Mouse (Mus musculus): Measurements from ENCODE around the gene Atxn3. TPM values are rescaled to one million over a fixed set of nuclear protein-coding genes. Genes with fewer than 3 reads are reported as not detected.

Atxn3 gene
- polyA plus RNA-seq (2012; rRNA removed), result 0.57 and 0.69 TPM in 2 replicates

DNA sequence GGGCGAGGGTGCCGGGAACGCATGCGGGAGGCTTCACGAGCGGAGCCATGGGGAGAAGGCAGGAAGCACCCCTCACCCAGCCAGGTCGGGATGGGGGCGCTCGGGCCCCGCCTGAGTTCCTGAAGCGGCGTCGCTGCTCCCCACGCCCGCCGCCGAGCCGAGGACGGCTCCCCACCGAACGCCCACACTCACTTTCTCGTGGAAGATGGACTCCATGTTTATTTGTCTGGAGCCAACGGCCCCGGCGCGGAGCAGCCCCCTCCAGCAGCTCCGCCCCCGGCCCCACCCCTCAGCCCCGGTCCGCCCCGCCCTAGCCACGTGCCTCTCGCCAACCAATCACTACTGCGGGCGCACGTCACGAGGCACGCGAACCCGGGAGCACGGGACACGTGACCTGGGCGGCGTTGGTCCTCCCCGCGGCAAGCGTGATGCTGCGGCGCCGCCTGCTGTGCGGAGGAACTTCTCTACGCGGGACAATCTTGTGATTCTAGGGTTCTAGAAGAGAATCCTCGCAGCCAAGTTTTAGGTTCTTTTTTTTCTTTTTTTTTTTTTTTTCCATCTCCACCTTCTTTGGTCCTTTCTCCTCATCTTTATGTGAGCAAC lies at the start of gene Atxn3:
Gene Atxn3 (minus strand): TSS at position 305 of the 603 bp plus-strand sequence.

DNA sequence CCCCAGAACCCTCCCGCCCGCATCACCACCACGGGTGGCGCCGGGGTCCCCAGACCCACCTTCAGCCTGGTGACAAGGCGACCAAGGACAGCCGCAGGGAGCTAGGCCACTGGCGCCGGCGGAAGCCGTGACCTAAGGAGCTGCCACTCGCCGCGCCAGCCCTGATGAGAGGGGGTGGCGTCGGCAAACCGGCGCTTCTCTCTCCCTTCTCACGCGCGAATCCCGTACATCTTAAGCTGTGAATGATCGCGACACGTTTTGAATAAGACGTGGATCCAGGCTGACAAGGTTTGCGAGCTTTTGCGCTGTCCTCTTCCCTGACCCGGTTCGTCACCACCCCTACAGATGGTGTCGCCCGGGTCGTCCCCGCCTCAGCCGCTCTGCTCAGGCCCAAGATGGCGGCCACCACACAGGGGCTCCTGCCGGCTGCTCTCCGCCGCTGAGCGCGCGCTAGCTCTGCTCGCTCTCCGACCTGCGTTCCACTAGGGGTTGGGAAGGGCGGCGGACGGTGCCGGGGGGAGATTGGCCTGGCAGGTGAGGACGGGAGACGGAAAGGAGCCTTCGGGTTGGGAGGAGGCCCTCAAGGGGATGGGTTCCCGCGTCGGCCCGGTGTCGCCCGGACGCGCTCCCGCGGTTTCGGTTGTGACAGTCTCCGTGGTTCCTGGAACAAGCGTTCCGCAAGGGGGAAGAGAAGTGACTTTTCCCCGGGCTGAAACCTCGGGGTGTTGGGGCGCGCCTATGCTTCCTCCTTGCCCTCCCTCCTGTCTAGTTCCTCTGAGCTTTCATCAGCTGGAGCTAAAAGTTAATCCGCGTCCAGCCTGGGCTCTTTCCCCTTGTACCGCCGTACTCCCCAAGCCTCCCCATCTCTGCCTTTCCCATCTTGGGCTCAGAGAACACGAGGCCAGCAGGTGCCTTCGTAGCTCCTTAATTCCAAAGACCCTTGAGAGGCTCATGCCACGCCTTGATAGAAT lies 17.8 kb upstream of the Atxn3 start, which contains the start of gene Cpsf2:
Gene Cpsf2 (plus strand): TSS at position 388 of the 971 bp plus-strand sequence.

DNA sequence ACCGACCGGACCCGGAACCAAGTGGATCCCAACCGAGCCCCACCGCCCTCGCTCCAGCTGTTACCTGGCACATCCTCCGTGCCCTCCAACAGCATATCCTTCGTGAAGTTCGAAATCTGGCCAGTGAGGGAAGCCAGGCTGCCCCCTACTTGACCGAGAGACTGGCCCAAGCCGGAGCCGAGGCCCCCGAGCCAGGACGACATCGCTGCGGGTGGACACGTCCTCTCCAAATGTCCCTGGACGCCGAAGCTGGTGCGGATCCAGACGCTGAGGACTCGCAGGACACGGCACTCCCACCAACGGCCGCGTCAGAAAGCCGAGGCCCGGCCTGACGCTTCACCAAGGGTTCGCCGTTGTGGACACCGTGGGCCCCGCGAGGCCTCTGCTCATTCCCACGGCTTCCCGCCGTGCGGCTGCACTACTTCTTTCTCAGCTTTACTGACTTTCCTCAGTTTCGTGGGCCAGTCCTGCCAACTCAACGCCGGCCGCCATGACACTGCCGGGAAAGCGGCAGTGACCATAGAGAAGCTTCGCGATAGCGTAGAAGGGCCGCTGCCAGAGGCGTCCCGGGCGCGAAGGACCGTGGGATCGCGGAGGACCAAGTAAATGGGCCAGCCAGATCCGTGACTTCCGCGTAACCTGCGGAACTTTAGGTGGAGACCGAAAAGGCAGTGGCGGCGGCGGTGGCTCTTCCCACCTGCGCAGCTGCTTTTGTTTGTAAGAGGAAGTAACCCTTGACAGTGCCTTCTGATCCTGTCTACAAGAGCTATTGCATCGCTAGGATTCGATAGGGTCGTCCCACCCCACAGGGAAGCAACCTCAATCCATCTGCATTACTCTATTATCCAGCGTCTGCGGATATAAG lies 45.2 kb downstream of the Atxn3 start, which contains the start of gene Trip11:
Gene Trip11 (minus strand): TSS at position 642 of the 865 bp plus-strand sequence.

Other genes with a start within 250 kb of the Atxn3 start
- 0.28 and 0.81 TPM in 2 replicates for gene Tc2n, start 239.7 kb downstream of the Atxn3 start, polyA plus RNA-seq (2012; rRNA removed)
- 10.9 and 11.7 TPM in 2 replicates for gene Fbln5, start 139.2 kb downstream of the Atxn3 start, polyA plus RNA-seq (2012; rRNA removed)
- gene Trip11, start 45.0 kb downstream of the Atxn3 start, polyA plus RNA-seq (2012; rRNA removed), result 0.80 and 1.2 TPM in 2 replicates
- gene Cpsf2, start 17.7 kb upstream of the Atxn3 start, polyA plus RNA-seq (2012; rRNA removed), result 0.53 and 0.92 TPM in 2 replicates
- gene Slc24a4, start 170.5 kb upstream of the Atxn3 start, polyA plus RNA-seq (2012; rRNA removed), result 0.03 TPM in 1 of 2 replicates, not detected in the other

Data from stomach, adult 2 months (tissue).